Mouse (Mus musculus) gastrocnemius, postnatal 25 days (tissue): Measurements from ENCODE around the gene Zfp668. TPM values are rescaled to one million over a fixed set of nuclear protein-coding genes. Genes with fewer than 3 reads are reported as not detected.
"Not testable (repeated sequence)": the region's sequence is repeated elsewhere in the genome, so short reads cannot be mapped to it uniquely, and the experiment has no call there.

Experiments used
- DNase-seq: peaks from one replicate; pipeline ENCODE4 v3.0.0; 2022
- long read RNA-seq, 2 experiments: library from polyadenylated mRNA; stranded (forward); transcript quantifications; one replicate each; pipeline ENCODE4 v2.0.0; 2021
- total RNA-seq, 2 experiments: library from RNA; stranded (reverse); gene quantifications; 1 replicate in 1 of 2; 2 replicates in 1 of 2; pipeline ENCODE4 v1.2.3; 2021

The Zfp668 gene
- 1 to 10 TPM; 2.8 to 4.5 TPM for total RNA-seq
- long read RNA-seq, experiment 1, full-length matches to known transcripts = 1 of 2 reads
- long read RNA-seq, experiment 1, partial matches to known transcripts = 0 of 2 reads
- long read RNA-seq, experiment 1, other reads (novel, unspliced or antisense) = 1 of 2 reads
- long read RNA-seq, experiment 2, full-length matches to known transcripts = 2 of 5 reads
- long read RNA-seq, experiment 2, partial matches to known transcripts = 0 of 5 reads
- long read RNA-seq, experiment 2, other reads (novel, unspliced or antisense) = 3 of 5 reads

GRCm38 (mm10) chr7:127876467-127877348, at the start of gene Zfp668:
TSS of gene Zfp668 (minus strand) at chr7:127876828.
- peak; percentile 87 for DNase-seq

GRCm38 (mm10) chr7:127926066-127926465, 49.4 kb upstream of the Zfp668 start:
- DNase-seq = no peak

- no peak for DNase-seq
These were observed 48.6 kb upstream of the Zfp668 start for GRCm38 (mm10) chr7:127925252-127925651.

GRCm38 (mm10) chr7:127923714-127924113, 47.1 kb upstream of the Zfp668 start:
- DNase-seq = no peak

- no peak for DNase-seq
These were observed 46.0 kb upstream of the Zfp668 start for GRCm38 (mm10) chr7:127922451-127923275.

GRCm38 (mm10) chr7:127921516-127921915, 44.9 kb upstream of the Zfp668 start:
- DNase-seq = no peak

GRCm38 (mm10) chr7:127919290-127919689, 42.7 kb upstream of the Zfp668 start:
- DNase-seq = no peak

GRCm38 (mm10) chr7:127918203-127918602, 41.6 kb upstream of the Zfp668 start:
- no peak for DNase-seq

GRCm38 (mm10) chr7:127915293-127915692, 38.7 kb upstream of the Zfp668 start:
- DNase-seq = no peak

GRCm38 (mm10) chr7:127912938-127913337, 36.3 kb upstream of the Zfp668 start:
- no peak for DNase-seq

- DNase-seq = peak; percentile 89
These were observed 35.7 kb upstream of the Zfp668 start, which contains the start of gene Kat8 for GRCm38 (mm10) chr7:127912190-127912871. TSS of gene Kat8 (plus strand) at chr7:127912516.

GRCm38 (mm10) chr7:127908656-127909055, 32.0 kb upstream of the Zfp668 start:
- DNase-seq = peak; percentile 52

GRCm38 (mm10) chr7:127907939-127908338, 31.3 kb upstream of the Zfp668 start:
- DNase-seq = no peak

GRCm38 (mm10) chr7:127903971-127904796, 27.6 kb upstream of the Zfp668 start, which contains the start of gene Bckdk:
TSS of gene Bckdk (plus strand) at chr7:127904082.
- DNase-seq = peak; percentile 67

GRCm38 (mm10) chr7:127901772-127902171, 25.1 kb upstream of the Zfp668 start:
- no peak for DNase-seq

- DNase-seq = no peak
These were observed 23.4 kb upstream of the Zfp668 start for GRCm38 (mm10) chr7:127899997-127900396.

GRCm38 (mm10) chr7:127898179-127898956, 21.7 kb upstream of the Zfp668 start:
- DNase-seq = no peak

- DNase-seq = no peak
These were observed 20.9 kb upstream of the Zfp668 start for GRCm38 (mm10) chr7:127897542-127897941.

- DNase-seq = no peak
These were observed 19.8 kb upstream of the Zfp668 start for GRCm38 (mm10) chr7:127896384-127896783.

GRCm38 (mm10) chr7:127895891-127896290, 19.3 kb upstream of the Zfp668 start:
- not testable (repeated sequence) for DNase-seq
